Mouse (Mus musculus) liver, embryonic 14.5 days (tissue): ENCODE results near the gene Il10rb. TPM values are rescaled to one million over a fixed set of nuclear protein-coding genes. Genes with fewer than 3 reads are reported as not detected.

ENCODE experiments used
- ATAC-seq: fragments of 200-750 bp; cut with Nextera tagmentation; 2 replicates; pipeline ENCODE4 v1.8.0; 2017; ENCODE audit warnings: moderate number of reproducible peaks, mild to moderate bottlenecking, moderate library complexity; ENCODE audit not compliant: insufficient read depth
- DNase-seq, 3 experiments: peaks; one replicate each; pipeline ENCODE4 v3.0.0-alpha.2; 2012 to 2013; ENCODE audit warnings: low read depth in 3 of 3, low spot score in 3 of 3
- H3K27ac ChIP-seq: fragments of 300-500 bp; sonication (generic); 2 replicates; pipeline ENCODE4 v1.5.1; 2014; ENCODE audit warnings: moderate library complexity, mild to moderate bottlenecking, control low read depth, inconsistent platforms
- H3K27me3 ChIP-seq: fragments of 300-500 bp; sonication (generic); 2 replicates; pipeline ENCODE4 v1.6.1; 2014; ENCODE audit warnings: mild to moderate bottlenecking, low read length, moderate library complexity; ENCODE audit not compliant: control insufficient read depth, insufficient read depth
- H3K36me3 ChIP-seq: fragments of 300-500 bp; sonication (generic); replicated peaks from 2 replicates; pipeline ENCODE4 v1.6.1; 2014; ENCODE audit warnings: low read depth; ENCODE audit not compliant: control insufficient read depth, insufficient read depth
- H3K4me1 ChIP-seq, 2 experiments: fragments of 200-500 bp in 1 of 2; fragments of 300-500 bp in 1 of 2; sonication (generic) in 1 of 2; replicated peaks; 2 replicates each; pipeline ENCODE4 v1.6.1; 2012 to 2014; ENCODE audit warnings: antibody characterized with exemption in 1 of 2, inconsistent platforms in 1 of 2, low read length in 1 of 2; ENCODE audit not compliant: control insufficient read depth in 2 of 2, insufficient read depth in 2 of 2
- H3K4me2 ChIP-seq: fragments of 300-500 bp; sonication (generic); 2 replicates; pipeline ENCODE4 v1.6.1; 2014; ENCODE audit warnings: low read depth, mild to moderate bottlenecking, control low read depth, moderate library complexity
- H3K4me3 ChIP-seq, 2 experiments: fragments of 200-500 bp in 1 of 2; fragments of 300-500 bp in 1 of 2; sonication (generic) in 1 of 2; 2 replicates each; pipeline ENCODE4 v1.5.1; 2012 to 2014; ENCODE audit warnings: low read depth in 2 of 2, low read length in 2 of 2, mild to moderate bottlenecking in 2 of 2, control low read depth in 1 of 2, inconsistent platforms in 1 of 2, moderate library complexity in 1 of 2; ENCODE audit not compliant: insufficient read depth in 1 of 2
- H3K9ac ChIP-seq: fragments of 300-500 bp; sonication (generic); replicated peaks from 2 replicates; pipeline ENCODE4 v1.6.1; 2014; ENCODE audit warnings: mild to moderate bottlenecking, control low read depth, moderate library complexity
- H3K9me3 ChIP-seq: fragments of 300-500 bp; sonication (generic); 2 replicates; pipeline ENCODE4 v1.6.1; 2016; ENCODE audit warnings: low read length, mixed read lengths; ENCODE audit not compliant: control insufficient read depth
- CTCF ChIP-seq: IDR thresholded peaks from 2 replicates; pipeline ENCODE4 v1.5.1; 2016; ENCODE audit warnings: antibody characterized with exemption, low read depth, control low read depth
- EP300 ChIP-seq: IDR thresholded peaks from 2 replicates; pipeline ENCODE4 v1.6.1; 2016; ENCODE audit warnings: antibody characterized with exemption, low read depth
- whole genome bisulfite sequencing: fragments of 180-500 bp; shearing (Covaris S2); extraction: QIAGEN DNeasy Blood & Tissue Kit; methylation state at CpG from one replicate; pipeline ENCODE4 v1.1.7; 2014; ENCODE audit not compliant: insufficient replicate concordance; 5-methylcytosine and 5-hydroxymethylcytosine counted together
- polyA plus RNA-seq, 2 experiments: library from polyadenylated mRNA; depleted of rRNA in 1 of 2; stranded (reverse) in 1 of 2; unstranded in 1 of 2; fragments of >200 nt; fragmentation: Nextera tagmentation in 1 of 2; extraction: Ambion mirVana in 1 of 2; gene quantifications; 2 replicates each; pipeline versions ENCODE4 v1.2.1 to v1.2.3; 2012 to 2014

Gene Il10rb
- polyA plus RNA-seq, 2 experiments, result 12.4 to 24.9 TPM

GRCm38 (mm10) chr16:91360162-91360561, 45.8 kb upstream of the Il10rb start:
- 68% methylated on average over 3 of the region's 3 CpGs for WGBS
- no peak overlapping the region for H3K27ac ChIP-seq
- H3K4me1 ChIP-seq, result peaks cover 8 to 51% of the 10 kb centered on the region in 2 experiments
- ATAC-seq (peak; percentile 8; the same call in 1 of the 2 replicates), DNase-seq (no peak)
- no peaks in the 10 kb centered on the region for H3K27me3 ChIP-seq
- TF ChIP-seq EP300 (no peak), CTCF (no peak)
- no peaks in the 10 kb centered on the region for H3K36me3 ChIP-seq
- no peak overlapping the region for H3K4me3 ChIP-seq
- H3K9ac ChIP-seq, result no peak overlapping the region
- H3K4me2 ChIP-seq, result no peak overlapping the region
- H3K9me3 ChIP-seq, result no peaks in the 10 kb centered on the region

- Histone ChIP-seq H3K27ac (peak overlapping the region; percentile 25; the same call in 1 of the 2 replicates), H3K4me1 (peaks cover 9 to 58% of the 10 kb centered on the region in 2 experiments)
Observed at GRCm38 (mm10) chr16:91362006-91362405, 44.0 kb upstream of the Il10rb start.

GRCm38 (mm10) chr16:91362616-91363272, 43.2 kb upstream of the Il10rb start:
- no peaks in the 10 kb centered on the region for H3K36me3 ChIP-seq
- H3K9me3 ChIP-seq, result no peaks in the 10 kb centered on the region
- ATAC-seq, result no peak
- no peak for DNase-seq
- H3K4me1 ChIP-seq, result peaks cover 9 to 59% of the 10 kb centered on the region in 2 experiments
- H3K4me3 ChIP-seq, result no peak overlapping the region
- H3K9ac ChIP-seq, result no peak overlapping the region
- H3K27ac ChIP-seq, result peak overlapping the region; percentile 25
- TF ChIP-seq EP300, result no peak
- no peak for TF ChIP-seq CTCF
- H3K4me2 ChIP-seq, result no peak overlapping the region
- WGBS, result 56% methylated on average over 12 of the region's 12 CpGs
- H3K27me3 ChIP-seq, result no peaks in the 10 kb centered on the region

More at GRCm38 (mm10) chr16:91362006-91362405, 44.0 kb upstream of the Il10rb start:
- no peak overlapping the region for H3K4me3 ChIP-seq
- no peak overlapping the region for H3K9ac ChIP-seq
- TF ChIP-seq CTCF (no peak), EP300 (no peak)
- no peaks in the 10 kb centered on the region for H3K27me3 ChIP-seq
- 59% methylated on average over 2 of the region's 2 CpGs for WGBS
- ATAC-seq (no peak), DNase-seq (no peak)
- no peak overlapping the region for H3K4me2 ChIP-seq
- no peaks in the 10 kb centered on the region for H3K9me3 ChIP-seq
- H3K36me3 ChIP-seq, result no peaks in the 10 kb centered on the region

- peaks cover 9 to 58% of the 10 kb centered on the region in 2 experiments for H3K4me1 ChIP-seq
- no peak overlapping the region for H3K4me3 ChIP-seq
- no peak overlapping the region for H3K4me2 ChIP-seq
- no peak overlapping the region for H3K9ac ChIP-seq
- no peaks in the 10 kb centered on the region for H3K27me3 ChIP-seq
- no peaks in the 10 kb centered on the region for H3K9me3 ChIP-seq
- 47% methylated on average over 3 of the region's 3 CpGs for WGBS
- ATAC-seq (no peak), DNase-seq (no peak)
- H3K36me3 ChIP-seq, result no peaks in the 10 kb centered on the region
- TF ChIP-seq CTCF (no peak), EP300 (no peak)
- no peak overlapping the region for H3K27ac ChIP-seq
Observed at GRCm38 (mm10) chr16:91363483-91363882, 42.5 kb upstream of the Il10rb start.

- H3K4me1 ChIP-seq, result peaks cover 11 to 45% of the 10 kb centered on the region in 2 experiments
- H3K4me2 ChIP-seq, result no peak overlapping the region
- TF ChIP-seq CTCF, result no peak
- H3K4me3 ChIP-seq, result no peak overlapping the region
- no peak overlapping the region for H3K9ac ChIP-seq
- no peaks in the 10 kb centered on the region for H3K36me3 ChIP-seq
- no peak for DNase-seq
- ATAC-seq, result 0 out of 2 replicates have a peak, but pooled peaks have one; percentile 10
- H3K27me3 ChIP-seq, result no peaks in the 10 kb centered on the region
- no peak overlapping the region for H3K27ac ChIP-seq
- no peaks in the 10 kb centered on the region for H3K9me3 ChIP-seq
Observed at GRCm38 (mm10) chr16:91366567-91366966, 39.4 kb upstream of the Il10rb start.
